Mouse (Mus musculus) intestine, postnatal 0 days (tissue): ENCODE data around the gene Atxn10. TPM values are rescaled to one million over a fixed set of nuclear protein-coding genes. Genes with fewer than 3 reads are reported as not detected.
A peak's percentile ranks its signal among the peaks of the same experiment; 100 is the strongest.
"Not testable (repeated sequence)": the region's sequence is repeated elsewhere in the genome, so short reads cannot be mapped to it uniquely, and the experiment has no call there.

Experiments used
- ATAC-seq: fragments of 200-750 bp; cut with Nextera tagmentation; 2 replicates; pipeline ENCODE4 v1.8.0; 2017; ENCODE audit warnings: mild to moderate bottlenecking, moderate TSS enrichment, moderate library complexity
- H3K27ac ChIP-seq: fragments of 300-500 bp; sonication (generic); 2 replicates; pipeline ENCODE4 v1.5.1; 2014; ENCODE audit warnings: mild to moderate bottlenecking, low read depth, low read length, moderate library complexity
- H3K27me3 ChIP-seq: fragments of 300-500 bp; sonication (generic); replicated peaks from 2 replicates; pipeline ENCODE4 v1.6.1; 2014; ENCODE audit warnings: low read length, mixed read lengths; ENCODE audit not compliant: control insufficient read depth, insufficient read depth
- H3K36me3 ChIP-seq: fragments of 300-500 bp; sonication (generic); 2 replicates; pipeline ENCODE4 v1.6.1; 2014; ENCODE audit warnings: mild to moderate bottlenecking, moderate library complexity; ENCODE audit not compliant: control insufficient read depth, insufficient read depth
- H3K4me1 ChIP-seq: fragments of 300-500 bp; sonication (generic); replicated peaks from 2 replicates; pipeline ENCODE4 v1.6.1; 2014; ENCODE audit warnings: antibody characterized with exemption, low read length, mixed read lengths; ENCODE audit not compliant: control insufficient read depth, insufficient read depth
- H3K4me2 ChIP-seq: fragments of 300-500 bp; sonication (generic); replicated peaks from 2 replicates; pipeline ENCODE4 v1.6.1; 2014; ENCODE audit warnings: low read depth, mild to moderate bottlenecking, moderate library complexity
- H3K4me3 ChIP-seq: fragments of 300-500 bp; sonication (generic); 2 replicates; pipeline ENCODE4 v1.5.1; 2014; ENCODE audit warnings: low read depth, low read length
- H3K9ac ChIP-seq: fragments of 300-500 bp; sonication (generic); 2 replicates; pipeline ENCODE4 v1.6.1; 2014; ENCODE audit warnings: mild to moderate bottlenecking, low read depth, low read length
- H3K9me3 ChIP-seq: fragments of 300-500 bp; sonication (generic); 2 replicates; pipeline ENCODE4 v1.6.1; 2016; ENCODE audit warnings: mixed run types; ENCODE audit not compliant: control insufficient read depth
- CTCF ChIP-seq: sonication (generic); IDR thresholded peaks from 2 replicates; pipeline ENCODE4 v1.5.1; 2016; ENCODE audit warnings: low read depth, mild to moderate bottlenecking, control low read depth, antibody characterized with exemption, moderate library complexity
- WGBS: fragments of 180-500 bp; shearing (Covaris S2); extraction: QIAGEN DNeasy Blood & Tissue Kit; methylation state at CpG from one replicate; pipeline ENCODE4 v1.1.7; 2014; 5-methylcytosine and 5-hydroxymethylcytosine counted together
- polyA plus RNA-seq: library from polyadenylated mRNA; unstranded; fragments of >200 nt; fragmentation: Nextera tagmentation; extraction: Ambion mirVana; gene quantifications from 2 replicates; pipeline ENCODE4 v1.2.1, GENCODE M21; 2015

Atxn10 gene
- polyA plus RNA-seq, 1 experiment from 2014 or later: 111 TPM

DNA sequence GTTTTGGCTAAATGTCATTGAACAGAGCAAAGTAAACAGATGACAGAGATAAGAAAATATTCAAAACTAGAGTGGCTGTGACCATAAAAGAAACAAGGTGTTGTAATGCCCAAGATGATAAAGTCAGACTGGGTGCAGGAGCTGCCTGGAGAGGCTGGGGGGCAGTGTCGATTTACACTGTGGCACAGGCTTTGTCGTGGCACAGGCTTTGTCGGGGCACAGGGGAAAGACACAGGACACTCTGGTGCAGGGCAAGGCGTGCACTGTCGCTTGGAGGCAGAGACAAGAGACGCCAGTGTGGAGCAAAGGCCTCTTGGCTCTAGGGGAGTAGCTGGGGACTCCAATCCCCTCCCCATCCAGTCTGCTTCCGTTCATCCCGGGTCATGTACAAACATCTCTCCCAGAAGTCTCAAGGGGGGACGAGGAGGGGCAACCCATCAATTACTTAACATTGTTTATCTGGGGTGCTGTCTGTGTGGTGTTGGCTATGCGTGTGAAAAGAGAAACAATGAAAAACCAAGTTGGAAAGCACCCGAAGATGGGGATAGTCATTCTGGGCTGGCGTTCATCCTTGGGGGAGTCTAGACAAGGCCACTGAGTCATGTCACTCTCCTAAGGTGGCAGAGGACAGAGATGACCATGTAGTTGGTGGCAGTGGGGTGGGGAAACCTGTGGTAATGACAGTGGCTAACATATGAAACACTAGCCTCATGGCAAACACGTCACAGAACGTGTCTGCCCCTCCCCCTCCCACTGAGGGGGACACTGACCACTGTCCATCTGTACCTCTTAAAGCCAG is 19.5 kb upstream of the Atxn10 start:
- WGBS: 44% methylated on average over 14 of the region's 14 CpGs

DNA sequence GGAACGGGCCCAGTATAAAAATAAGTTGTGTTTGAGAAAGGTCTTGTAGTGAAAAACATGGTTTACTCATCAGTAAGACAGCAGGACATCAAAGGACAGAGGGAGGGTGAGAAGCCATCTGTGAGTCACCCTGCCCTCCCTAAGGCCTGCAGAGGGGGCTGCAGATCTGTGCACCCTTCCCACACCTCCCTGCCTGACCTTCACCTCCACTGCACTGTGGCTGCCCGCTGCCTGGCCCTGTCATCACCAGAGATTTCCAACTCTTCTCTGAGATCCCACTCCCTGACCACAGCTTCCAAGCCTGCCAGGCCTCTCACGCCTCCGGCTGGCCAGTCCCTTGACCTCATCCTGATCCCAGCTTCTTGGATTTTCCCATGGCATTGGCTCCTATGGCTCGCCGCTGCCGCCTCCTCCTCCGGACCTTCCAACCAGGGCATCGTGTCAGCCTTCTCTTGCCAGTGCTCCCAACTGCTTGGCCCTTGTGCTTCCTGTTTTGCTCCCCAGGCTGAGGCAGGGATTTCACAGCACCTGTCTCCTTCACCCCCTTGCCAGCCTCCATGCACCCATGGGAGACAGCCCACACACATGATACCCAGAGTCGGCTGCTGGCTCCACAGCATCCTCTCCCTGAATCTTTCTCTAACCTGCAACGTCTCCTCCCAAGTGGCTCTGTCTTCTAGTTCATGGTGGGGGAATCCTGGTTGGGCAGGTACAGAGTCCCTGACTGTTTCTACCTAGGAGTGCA is 15.9 kb upstream of the Atxn10 start:
- H3K9ac ChIP-seq: no peak overlapping the region
- H3K27me3 ChIP-seq: no peaks in the 10 kb centered on the region
- H3K9me3 ChIP-seq: no peaks in the 10 kb centered on the region
- no peaks in the 10 kb centered on the region for H3K36me3 ChIP-seq
- ATAC-seq: no peak
- H3K4me1 ChIP-seq: no peaks in the 10 kb centered on the region
- H3K27ac ChIP-seq: no peak overlapping the region
- no peak overlapping the region for H3K4me2 ChIP-seq
- TF ChIP-seq CTCF: no peak
- WGBS: 83% methylated on average over 11 of the region's 11 CpGs
- no peak overlapping the region for H3K4me3 ChIP-seq

More for the DNA sequence above, 19.5 kb upstream of the Atxn10 start:
- H3K27ac ChIP-seq: no peak overlapping the region
- H3K36me3 ChIP-seq: no peaks in the 10 kb centered on the region
- no peaks in the 10 kb centered on the region for H3K27me3 ChIP-seq
- no peak for ATAC-seq
- H3K4me2 ChIP-seq: no peak overlapping the region
- no peaks in the 10 kb centered on the region for H3K9me3 ChIP-seq
- no peak overlapping the region for H3K9ac ChIP-seq
- TF ChIP-seq CTCF: 0 out of 2 replicates have a peak, but pooled peaks have one; percentile 21
- no peaks in the 10 kb centered on the region for H3K4me1 ChIP-seq
- H3K4me3 ChIP-seq: no peak overlapping the region

DNA sequence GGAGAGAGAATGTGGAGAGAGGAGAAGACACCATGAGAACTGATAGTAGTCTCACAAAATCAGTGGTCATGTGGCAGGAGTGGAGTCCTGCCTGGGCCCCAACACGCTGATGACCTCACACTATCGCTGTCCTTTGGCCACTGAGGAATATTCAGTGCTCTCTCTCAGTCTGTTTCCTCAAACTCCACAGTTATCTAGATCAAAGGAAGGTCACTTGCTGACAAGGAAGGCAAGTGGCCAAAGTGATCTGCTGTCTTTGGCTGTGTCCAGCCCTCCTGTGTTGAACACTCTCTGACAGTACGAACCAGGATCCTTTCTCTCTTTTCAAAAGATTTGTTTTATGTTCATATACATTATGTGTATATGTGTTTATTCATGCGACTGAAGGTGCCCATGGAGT is 12.8 kb upstream of the Atxn10 start:
- H3K4me3 ChIP-seq: no peak overlapping the region
- H3K9ac ChIP-seq: no peak overlapping the region
- no peaks in the 10 kb centered on the region for H3K27me3 ChIP-seq
- no peak for ATAC-seq
- H3K4me1 ChIP-seq: no peaks in the 10 kb centered on the region
- WGBS: 79% methylated on average over 4 of the region's 4 CpGs
- no peak overlapping the region for H3K27ac ChIP-seq
- TF ChIP-seq CTCF: no peak
- no peaks in the 10 kb centered on the region for H3K9me3 ChIP-seq
- no peaks in the 10 kb centered on the region for H3K36me3 ChIP-seq
- no peak overlapping the region for H3K4me2 ChIP-seq

DNA sequence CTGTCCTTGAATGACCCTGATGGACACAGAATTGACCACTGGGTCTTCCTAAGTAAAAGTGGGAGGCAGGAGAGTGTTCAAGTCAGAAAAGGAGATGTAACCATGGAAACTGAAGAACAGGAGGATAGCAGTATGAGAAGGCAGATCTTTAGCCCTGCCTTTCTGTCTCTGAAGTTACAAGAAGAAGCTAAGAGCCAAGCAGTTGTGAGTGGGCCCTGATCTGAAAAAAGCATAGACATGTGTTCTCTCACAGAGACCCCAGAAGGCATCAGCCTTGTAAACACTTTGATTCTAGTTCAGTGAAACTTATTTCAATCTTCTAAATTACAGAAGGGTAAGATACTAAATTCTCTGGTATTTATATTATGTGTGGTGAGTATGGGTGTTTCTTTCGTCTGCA is 11.6 kb upstream of the Atxn10 start:
- no peak for ATAC-seq
- Histone ChIP-seq H3K4me1 (no peaks in the 10 kb centered on the region), H3K4me2 (no peak overlapping the region), H3K4me3 (no peak overlapping the region), H3K9me3 (no peaks in the 10 kb centered on the region), H3K27ac (no peak overlapping the region), H3K9ac (no peak overlapping the region), H3K27me3 (no peaks in the 10 kb centered on the region), H3K36me3 (no peaks in the 10 kb centered on the region)
- WGBS: 97% methylated on average over 1 of the region's 1 CpGs
- no peak for TF ChIP-seq CTCF

DNA sequence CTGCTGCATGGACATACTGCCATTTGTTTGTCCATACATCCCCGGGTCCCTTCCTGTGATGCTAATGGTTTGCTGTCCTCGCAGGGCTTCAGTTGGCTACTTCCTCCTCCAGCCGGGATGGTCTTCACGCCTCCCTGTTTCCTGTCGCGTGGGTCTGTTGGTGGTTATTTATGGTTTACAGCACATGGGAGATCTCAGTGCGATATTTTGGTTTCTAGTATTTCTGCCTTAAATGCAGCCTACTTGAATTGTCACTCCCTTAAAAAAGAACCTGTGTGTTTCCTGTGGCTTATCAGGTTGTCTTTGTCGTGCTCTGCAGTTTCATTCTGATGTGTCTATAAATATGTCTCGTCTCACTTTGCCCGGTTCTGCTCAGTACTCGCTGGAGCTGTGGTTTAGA is 8.2 kb upstream of the Atxn10 start:
- H3K27me3 ChIP-seq: no peaks in the 10 kb centered on the region
- no peaks in the 10 kb centered on the region for H3K36me3 ChIP-seq
- no peak overlapping the region for H3K4me2 ChIP-seq
- H3K4me1 ChIP-seq: no peaks in the 10 kb centered on the region
- no peak overlapping the region for H3K4me3 ChIP-seq
- no peak for TF ChIP-seq CTCF
- no peaks in the 10 kb centered on the region for H3K9me3 ChIP-seq
- no peak for ATAC-seq
- no peak overlapping the region for H3K27ac ChIP-seq
- no peak overlapping the region for H3K9ac ChIP-seq
- 55% methylated on average over 11 of the region's 11 CpGs for WGBS

DNA sequence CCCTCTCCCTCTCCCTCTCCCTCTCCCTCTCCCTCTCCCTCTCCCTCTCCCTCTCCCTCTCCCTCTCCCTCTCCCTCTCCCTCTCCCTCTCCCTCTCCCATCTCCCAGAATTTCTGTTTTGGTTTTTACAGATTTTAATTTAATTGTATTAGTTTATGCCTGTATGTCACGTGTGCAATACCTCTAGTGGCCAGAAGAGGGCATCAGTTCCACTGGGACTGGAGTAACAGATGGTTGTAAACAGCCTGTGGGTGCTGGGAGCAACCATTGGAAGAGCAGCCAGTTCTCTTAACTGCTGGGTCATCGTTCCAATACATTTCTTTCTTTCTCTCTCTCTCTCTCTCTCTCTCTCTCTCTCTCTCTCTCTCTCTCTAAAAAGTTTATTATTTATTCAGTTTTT is 7.6 kb upstream of the Atxn10 start:
- not testable (repeated sequence) for H3K27ac ChIP-seq, H3K9ac ChIP-seq, H3K4me2 ChIP-seq, H3K9me3 ChIP-seq, H3K4me3 ChIP-seq, H3K4me1 ChIP-seq, H3K27me3 ChIP-seq, H3K36me3 ChIP-seq, ATAC-seq
- WGBS: 89% methylated on average over 2 of the region's 2 CpGs
- peak; percentile 59 for TF ChIP-seq CTCF
